Mouse (Mus musculus) kidney, embryonic 15.5 days (tissue): Measurements from ENCODE around the gene Sgcg. TPM values are rescaled to one million over a fixed set of nuclear protein-coding genes. Genes with fewer than 3 reads are reported as not detected.

ENCODE experiments used
- ATAC-seq: fragments of 200-750 bp; cut with Nextera tagmentation; replicated peaks from 2 replicates; pipeline ENCODE4 v1.8.0; 2017; ENCODE audit warnings: moderate TSS enrichment; ENCODE audit not compliant: low FRiP score
- H3K27ac ChIP-seq: fragments of 300-500 bp; sonication (generic); 2 replicates; pipeline ENCODE4 v1.5.1; 2015; ENCODE audit warnings: mild to moderate bottlenecking, inconsistent platforms
- H3K27me3 ChIP-seq: fragments of 300-500 bp; sonication (generic); 2 replicates; pipeline ENCODE4 v1.6.1; 2015; ENCODE audit warnings: inconsistent platforms
- H3K36me3 ChIP-seq: fragments of 300-500 bp; sonication (generic); 2 replicates; pipeline ENCODE4 v1.6.1; 2015; ENCODE audit warnings: inconsistent platforms
- H3K4me1 ChIP-seq: fragments of 300-500 bp; sonication (generic); 2 replicates; pipeline ENCODE4 v1.6.1; 2015; ENCODE audit warnings: inconsistent platforms
- H3K4me2 ChIP-seq: fragments of 300-500 bp; sonication (generic); 2 replicates; pipeline ENCODE4 v1.6.1; 2015; ENCODE audit warnings: moderate library complexity, mild to moderate bottlenecking, inconsistent platforms
- H3K4me3 ChIP-seq: fragments of 300-500 bp; sonication (generic); replicated peaks from 2 replicates; pipeline ENCODE4 v1.5.1; 2015; ENCODE audit warnings: mild to moderate bottlenecking, inconsistent platforms
- H3K9ac ChIP-seq: fragments of 300-500 bp; sonication (generic); 2 replicates; pipeline ENCODE4 v1.6.1; 2015; ENCODE audit warnings: mild to moderate bottlenecking, inconsistent platforms
- H3K9me3 ChIP-seq: fragments of 300-500 bp; sonication (generic); replicated peaks from 2 replicates; pipeline ENCODE4 v1.6.1; 2016; ENCODE audit warnings: inconsistent platforms
- WGBS: fragments of 180-500 bp; shearing (Covaris S2); methylation state at CpG from one replicate; pipeline ENCODE4 v1.1.7; 2015; ENCODE audit warnings: mixed read lengths; 5-methylcytosine and 5-hydroxymethylcytosine counted together
- polyA plus RNA-seq: library from polyadenylated mRNA; unstranded; fragments of >200 nt; fragmentation: Nextera tagmentation; extraction: Ambion mirVana; gene quantifications from 2 replicates; pipeline ENCODE4 v1.2.1, GENCODE M21; 2015

Sgcg gene
- polyA plus RNA-seq, 1 experiment from 2014 or later = 1.1 TPM

DNA sequence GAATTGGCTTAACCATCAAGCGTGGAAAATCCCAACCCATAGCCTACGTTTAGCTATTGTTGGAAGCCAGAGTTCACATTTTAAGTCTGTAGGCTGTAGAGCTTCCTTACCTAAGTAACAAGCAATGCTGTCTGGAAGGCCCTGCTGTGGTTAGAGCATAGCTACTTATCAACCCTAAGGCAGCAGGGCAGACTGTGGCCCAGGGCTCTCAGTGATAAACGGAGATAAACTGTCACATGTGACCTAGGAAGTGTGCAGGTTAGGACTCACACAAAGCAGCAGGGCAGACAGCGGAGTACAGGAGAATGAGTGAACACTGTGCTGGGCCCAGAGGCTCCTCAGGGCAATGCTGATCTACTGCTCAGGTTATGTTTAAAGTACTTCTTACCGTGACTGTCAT, 28.5 kb downstream of the Sgcg start:
- Histone ChIP-seq H3K4me1 (no peaks in the 10 kb centered on the region), H3K27me3 (no peaks in the 10 kb centered on the region), H3K4me2 (no peak overlapping the region), H3K4me3 (no peak overlapping the region), H3K9me3 (no peaks in the 10 kb centered on the region), H3K36me3 (no peaks in the 10 kb centered on the region), H3K9ac (no peak overlapping the region), H3K27ac (no peak overlapping the region)
- WGBS = 79% methylated on average over 5 of the region's 5 CpGs
- ATAC-seq = no peak

DNA sequence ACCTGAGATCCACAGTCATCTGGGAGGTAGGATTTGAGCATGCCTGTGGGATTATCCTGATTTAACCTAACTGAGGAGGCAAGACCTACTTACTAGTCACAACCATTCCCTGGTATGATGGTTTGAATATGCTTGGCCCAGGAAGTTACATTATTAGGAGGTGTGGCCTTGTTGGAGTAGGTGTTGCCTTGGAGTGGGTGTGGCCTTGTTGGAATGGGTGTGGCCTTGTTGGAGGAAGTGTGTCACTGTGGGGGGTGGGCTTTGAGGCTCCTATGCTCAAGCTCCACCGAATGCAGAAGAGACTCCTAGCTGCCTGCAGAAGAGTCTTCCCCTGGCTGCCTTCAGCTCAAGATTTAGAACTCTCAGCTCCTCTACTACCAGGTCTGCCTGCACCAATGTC, 32.1 kb downstream of the Sgcg start:
- Histone ChIP-seq H3K36me3 (no peaks in the 10 kb centered on the region), H3K9me3 (no peaks in the 10 kb centered on the region), H3K27me3 (no peaks in the 10 kb centered on the region), H3K9ac (no peak overlapping the region), H3K4me3 (no peak overlapping the region), H3K27ac (no peak overlapping the region), H3K4me1 (no peaks in the 10 kb centered on the region), H3K4me2 (no peak overlapping the region)
- ATAC-seq = no peak
- 82% methylated on average over 1 of the region's 1 CpGs for WGBS

GRCm38 (mm10) chr14:61224387-61225077, 33.8 kb downstream of the Sgcg start:
- H3K27ac ChIP-seq = no peak overlapping the region
- ATAC-seq = no peak
- H3K4me3 ChIP-seq = no peak overlapping the region
- no peak overlapping the region for H3K9ac ChIP-seq
- H3K36me3 ChIP-seq = no peaks in the 10 kb centered on the region
- H3K4me2 ChIP-seq = no peak overlapping the region
- H3K9me3 ChIP-seq = no peaks in the 10 kb centered on the region
- H3K27me3 ChIP-seq = no peaks in the 10 kb centered on the region
- WGBS = 82% methylated on average over 5 of the region's 5 CpGs
- H3K4me1 ChIP-seq = no peaks in the 10 kb centered on the region

DNA sequence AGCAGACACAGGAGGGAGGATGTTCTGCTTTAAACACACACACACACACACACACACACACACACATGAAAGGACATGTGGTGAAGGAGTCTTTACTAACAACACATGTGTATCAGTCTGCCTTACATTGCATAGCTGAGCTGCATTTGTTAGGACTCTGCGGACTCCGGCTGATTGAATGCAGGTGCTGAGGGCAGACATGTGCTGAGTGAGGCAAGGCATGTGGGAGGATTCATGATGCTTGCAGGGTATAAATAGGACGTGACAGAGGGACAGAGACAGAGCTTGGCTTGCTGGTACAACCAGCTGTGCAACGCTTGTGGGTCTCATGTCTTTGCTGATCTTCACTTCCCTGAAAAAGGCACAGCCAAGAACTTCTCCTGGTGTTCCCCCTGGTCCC, 34.5 kb downstream of the Sgcg start:
- H3K9ac ChIP-seq = no peak overlapping the region
- no peaks in the 10 kb centered on the region for H3K4me1 ChIP-seq
- no peak for ATAC-seq
- H3K4me2 ChIP-seq = no peak overlapping the region
- no peak overlapping the region for H3K4me3 ChIP-seq
- no peaks in the 10 kb centered on the region for H3K27me3 ChIP-seq
- no peak overlapping the region for H3K27ac ChIP-seq
- WGBS = 60% methylated on average over 4 of the region's 4 CpGs
- no peaks in the 10 kb centered on the region for H3K36me3 ChIP-seq
- no peaks in the 10 kb centered on the region for H3K9me3 ChIP-seq

GRCm38 (mm10) chr14:61222506-61222905, 35.8 kb downstream of the Sgcg start:
- Histone ChIP-seq H3K4me1 (no peaks in the 10 kb centered on the region), H3K9me3 (no peaks in the 10 kb centered on the region), H3K27ac (no peak overlapping the region), H3K4me3 (no peak overlapping the region), H3K4me2 (no peak overlapping the region), H3K27me3 (no peaks in the 10 kb centered on the region), H3K36me3 (no peaks in the 10 kb centered on the region), H3K9ac (no peak overlapping the region)
- 28% methylated on average over 6 of the region's 6 CpGs for WGBS
- no peak for ATAC-seq

DNA sequence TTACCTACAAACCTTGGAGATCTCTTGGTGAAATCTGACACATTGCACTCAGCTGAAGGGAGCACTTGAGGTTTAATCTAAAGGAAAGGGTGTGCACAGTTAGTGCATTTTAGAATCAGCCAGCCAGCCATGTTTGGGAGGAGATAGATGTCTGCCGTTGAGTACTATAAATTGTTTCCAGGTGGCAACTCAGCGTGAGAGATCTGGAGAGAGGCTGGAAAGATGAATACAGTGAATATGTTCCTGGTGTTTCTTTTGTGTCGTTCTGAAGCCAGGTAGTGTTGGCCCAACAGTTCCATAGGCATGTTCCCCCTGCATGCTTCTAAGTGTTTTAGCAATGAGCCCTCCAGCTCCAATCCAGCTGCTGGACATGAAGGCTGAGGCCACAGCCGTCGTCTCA, 37.1 kb downstream of the Sgcg start:
- H3K4me2 ChIP-seq = no peak overlapping the region
- H3K9me3 ChIP-seq = no peaks in the 10 kb centered on the region
- no peaks in the 10 kb centered on the region for H3K27me3 ChIP-seq
- no peak overlapping the region for H3K4me3 ChIP-seq
- H3K27ac ChIP-seq = no peak overlapping the region
- no peak overlapping the region for H3K9ac ChIP-seq
- no peak for ATAC-seq
- no peaks in the 10 kb centered on the region for H3K36me3 ChIP-seq
- 79% methylated on average over 5 of the region's 5 CpGs for WGBS
- no peaks in the 10 kb centered on the region for H3K4me1 ChIP-seq

DNA sequence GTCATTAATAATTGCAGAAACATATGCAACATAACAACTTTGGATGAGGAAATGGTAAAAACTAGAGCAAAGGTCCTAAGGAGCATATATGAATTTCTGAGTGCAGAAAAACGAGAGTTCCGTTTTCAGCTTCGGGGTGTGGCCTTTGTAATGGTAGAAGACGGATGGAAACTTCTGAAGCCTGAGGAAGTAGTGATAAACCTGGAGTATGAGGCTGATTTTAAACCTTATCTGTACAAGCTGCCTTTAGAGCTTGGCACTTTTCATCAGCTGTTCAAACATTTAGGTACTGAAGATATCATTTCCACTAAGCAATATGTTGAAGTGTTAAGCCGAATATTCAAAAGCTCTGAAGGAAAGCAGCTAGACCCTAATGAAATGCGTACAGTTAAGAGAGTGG, 46.5 kb downstream of the Sgcg start:
- no peak overlapping the region for H3K9ac ChIP-seq
- H3K4me3 ChIP-seq = no peak overlapping the region
- H3K27ac ChIP-seq = no peak overlapping the region
- 89% methylated on average over 6 of the region's 6 CpGs for WGBS
- H3K36me3 ChIP-seq = peaks cover 32% of the 10 kb centered on the region
- no peaks in the 10 kb centered on the region for H3K9me3 ChIP-seq
- no peaks in the 10 kb centered on the region for H3K4me1 ChIP-seq
- no peak for ATAC-seq
- H3K27me3 ChIP-seq = no peaks in the 10 kb centered on the region
- no peak overlapping the region for H3K4me2 ChIP-seq

- Histone ChIP-seq H3K36me3 (peaks cover 43% of the 10 kb centered on the region), H3K9me3 (no peaks in the 10 kb centered on the region), H3K9ac (no peak overlapping the region), H3K4me3 (no peak overlapping the region), H3K4me2 (no peak overlapping the region), H3K4me1 (no peaks in the 10 kb centered on the region), H3K27me3 (no peaks in the 10 kb centered on the region), H3K27ac (no peak overlapping the region)
- 90% methylated on average over 5 of the region's 5 CpGs for WGBS
- ATAC-seq = no peak
These were observed 48.2 kb downstream of the Sgcg start for GRCm38 (mm10) chr14:61210111-61210510.

GRCm38 (mm10) chr14:61194416-61194815, 63.9 kb downstream of the Sgcg start:
- H3K4me1 ChIP-seq = no peaks in the 10 kb centered on the region
- H3K4me2 ChIP-seq = no peak overlapping the region
- no peak overlapping the region for H3K4me3 ChIP-seq
- no peak overlapping the region for H3K27ac ChIP-seq
- H3K9ac ChIP-seq = no peak overlapping the region
- no peak for ATAC-seq
- WGBS = 89% methylated on average over 4 of the region's 4 CpGs
- H3K9me3 ChIP-seq = no peaks in the 10 kb centered on the region
- H3K36me3 ChIP-seq = peaks cover 41% of the 10 kb centered on the region
- no peaks in the 10 kb centered on the region for H3K27me3 ChIP-seq

GRCm38 (mm10) chr14:61192326-61192725, 66.0 kb downstream of the Sgcg start:
- Histone ChIP-seq H3K4me1 (no peaks in the 10 kb centered on the region), H3K27me3 (no peaks in the 10 kb centered on the region), H3K4me2 (no peak overlapping the region), H3K9me3 (no peaks in the 10 kb centered on the region), H3K36me3 (peaks cover 31% of the 10 kb centered on the region), H3K4me3 (no peak overlapping the region), H3K9ac (no peak overlapping the region), H3K27ac (no peak overlapping the region)
- ATAC-seq = no peak
- WGBS = 88% methylated on average over 10 of the region's 10 CpGs

GRCm38 (mm10) chr14:61191904-61192303, 66.4 kb downstream of the Sgcg start:
- no peak overlapping the region for H3K4me3 ChIP-seq
- H3K4me2 ChIP-seq = no peak overlapping the region
- H3K4me1 ChIP-seq = no peaks in the 10 kb centered on the region
- 90% methylated on average over 7 of the region's 7 CpGs for WGBS
- no peak overlapping the region for H3K9ac ChIP-seq
- no peak overlapping the region for H3K27ac ChIP-seq
- no peak for ATAC-seq
- peaks cover 27% of the 10 kb centered on the region for H3K36me3 ChIP-seq
- no peaks in the 10 kb centered on the region for H3K9me3 ChIP-seq
- no peaks in the 10 kb centered on the region for H3K27me3 ChIP-seq

DNA sequence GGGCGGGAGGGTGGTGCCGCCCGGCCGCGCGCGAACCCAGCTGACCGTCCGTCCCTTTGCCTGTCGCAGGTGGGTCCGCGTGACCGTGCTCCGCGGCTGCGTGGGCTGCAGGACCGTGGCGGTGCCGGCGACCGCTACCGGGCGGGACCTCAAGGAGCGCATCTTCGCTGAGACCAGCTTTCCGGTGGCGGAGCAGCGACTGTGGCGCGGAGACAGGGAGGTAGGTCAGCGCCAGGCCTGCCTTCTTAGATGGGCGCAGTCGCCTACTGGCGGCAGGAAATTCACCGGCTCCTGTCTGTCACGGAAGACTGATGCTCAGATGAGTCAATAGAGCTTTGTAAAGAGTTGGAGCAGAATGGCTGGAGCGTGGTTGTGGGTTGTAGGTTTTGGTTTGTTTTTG, 85.1 kb downstream of the Sgcg start:
- peak; percentile 50 for ATAC-seq
- Histone ChIP-seq H3K36me3 (no peaks in the 10 kb centered on the region), H3K4me2 (peak overlapping the region; percentile 87), H3K4me3 (peak overlapping the region; percentile 71), H3K27ac (peak overlapping the region; percentile 81), H3K9ac (peak overlapping the region; percentile 56), H3K9me3 (no peaks in the 10 kb centered on the region), H3K27me3 (peaks cover 10% of the 10 kb centered on the region; the same call in 1 of the 2 replicates), H3K4me1 (peaks cover 10% of the 10 kb centered on the region)
- under 1% methylated on average over 37 of the region's 37 CpGs for WGBS

GRCm38 (mm10) chr14:61172548-61173158, 85.6 kb downstream of the Sgcg start:
- peak overlapping the region; percentile 56 for H3K9ac ChIP-seq
- H3K36me3 ChIP-seq = no peaks in the 10 kb centered on the region
- ATAC-seq = peak; percentile 99
- peaks cover 10% of the 10 kb centered on the region; the same call in 1 of the 2 replicates for H3K27me3 ChIP-seq
- H3K4me2 ChIP-seq = peak overlapping the region; percentile 87
- peak overlapping the region; percentile 81 for H3K27ac ChIP-seq
- WGBS = under 1% methylated on average over 51 of the region's 52 CpGs
- H3K4me1 ChIP-seq = peaks cover 10% of the 10 kb centered on the region
- H3K9me3 ChIP-seq = no peaks in the 10 kb centered on the region
- H3K4me3 ChIP-seq = peak overlapping the region; percentile 71
